Mouse (Mus musculus) heart, embryonic 11.5 days (tissue): ENCODE data around the gene Macrod2. TPM values are rescaled to one million over a fixed set of nuclear protein-coding genes. Genes with fewer than 3 reads are reported as not detected.

Experiments
- ATAC-seq: fragments of 200-750 bp; cut with Nextera tagmentation; replicated peaks from 2 replicates; pipeline ENCODE4 v1.8.0; 2017; ENCODE audit warnings: moderate library complexity; ENCODE audit not compliant: insufficient number of reproducible peaks, low FRiP score, low TSS enrichment
- H3K27ac ChIP-seq: fragments of 300-500 bp; sonication (generic); 2 replicates; pipeline ENCODE4 v1.5.1; 2014; ENCODE audit warnings: mild to moderate bottlenecking, low read depth, low read length
- H3K27me3 ChIP-seq: fragments of 300-500 bp; sonication (generic); 2 replicates; pipeline ENCODE4 v1.6.1; 2014; ENCODE audit warnings: mild to moderate bottlenecking, low read length, mixed read lengths; ENCODE audit not compliant: control insufficient read depth, insufficient read depth
- H3K36me3 ChIP-seq: fragments of 300-500 bp; sonication (generic); 2 replicates; pipeline ENCODE4 v1.6.1; 2014; ENCODE audit warnings: mild to moderate bottlenecking, low read length, moderate library complexity, mixed read lengths; ENCODE audit not compliant: control insufficient read depth, insufficient read depth
- H3K4me1 ChIP-seq: fragments of 300-500 bp; sonication (generic); 2 replicates; pipeline ENCODE4 v1.6.1; 2014; ENCODE audit warnings: low read length; ENCODE audit not compliant: control insufficient read depth, insufficient read depth
- H3K4me2 ChIP-seq: fragments of 300-500 bp; sonication (generic); 2 replicates; pipeline ENCODE4 v1.6.1; 2014; ENCODE audit warnings: mild to moderate bottlenecking, moderate library complexity
- H3K4me3 ChIP-seq: fragments of 300-500 bp; sonication (generic); 2 replicates; pipeline ENCODE4 v1.5.1; 2014; ENCODE audit warnings: low read depth, low read length
- H3K9ac ChIP-seq: fragments of 300-500 bp; sonication (generic); 2 replicates; pipeline ENCODE4 v1.6.1; 2014; ENCODE audit warnings: mild to moderate bottlenecking, low read depth, low read length, moderate library complexity
- H3K9me3 ChIP-seq: fragments of 300-500 bp; sonication (generic); replicated peaks from 2 replicates; pipeline ENCODE4 v1.6.1; 2016; ENCODE audit warnings: low read length; ENCODE audit not compliant: control insufficient read depth
- WGBS: fragments of 180-500 bp; shearing (Covaris S2); extraction: QIAGEN DNeasy Blood & Tissue Kit; methylation state at CpG from one replicate; pipeline ENCODE4 v1.1.7; 2014; ENCODE audit not compliant: insufficient replicate concordance; 5-methylcytosine and 5-hydroxymethylcytosine counted together
- polyA plus RNA-seq: library from polyadenylated mRNA; unstranded; fragments of >200 nt; fragmentation: Nextera tagmentation; extraction: Ambion mirVana; gene quantifications from 2 replicates; pipeline ENCODE4 v1.2.1, GENCODE M21; 2014

The Macrod2 gene
- polyA plus RNA-seq, 1 experiment from 2014 or later = 20.5 TPM

GRCm38 (mm10) chr2:140533621-140534020 is 138.5 kb downstream of the Macrod2 start:
- H3K27me3 ChIP-seq = no peaks in the 10 kb centered on the region
- no peak overlapping the region for H3K4me2 ChIP-seq
- no peak overlapping the region for H3K4me3 ChIP-seq
- H3K9me3 ChIP-seq = no peaks in the 10 kb centered on the region
- ATAC-seq = no peak
- H3K4me1 ChIP-seq = no peaks in the 10 kb centered on the region
- WGBS = 73% methylated on average over 8 of the region's 8 CpGs
- H3K9ac ChIP-seq = no peak overlapping the region
- no peaks in the 10 kb centered on the region for H3K36me3 ChIP-seq
- H3K27ac ChIP-seq = no peak overlapping the region

- Histone ChIP-seq H3K36me3 (no peaks in the 10 kb centered on the region), H3K9me3 (no peaks in the 10 kb centered on the region), H3K27ac (no peak overlapping the region), H3K4me2 (no peak overlapping the region), H3K9ac (no peak overlapping the region), H3K4me3 (no peak overlapping the region), H3K27me3 (no peaks in the 10 kb centered on the region), H3K4me1 (no peaks in the 10 kb centered on the region)
- ATAC-seq = no peak
- 77% methylated on average over 3 of the region's 3 CpGs for WGBS
Observed at GRCm38 (mm10) chr2:140534583-140534982, 139.5 kb downstream of the Macrod2 start.

GRCm38 (mm10) chr2:140535832-140536571 is 140.9 kb downstream of the Macrod2 start:
- Histone ChIP-seq H3K4me2 (no peak overlapping the region), H3K27ac (no peak overlapping the region), H3K9me3 (no peaks in the 10 kb centered on the region), H3K36me3 (no peaks in the 10 kb centered on the region), H3K9ac (no peak overlapping the region), H3K4me1 (no peaks in the 10 kb centered on the region), H3K4me3 (no peak overlapping the region), H3K27me3 (no peaks in the 10 kb centered on the region)
- ATAC-seq = no peak
- WGBS = 86% methylated on average over 5 of the region's 5 CpGs

- Histone ChIP-seq H3K27ac (no peak overlapping the region), H3K36me3 (no peaks in the 10 kb centered on the region), H3K4me3 (no peak overlapping the region), H3K4me1 (no peaks in the 10 kb centered on the region), H3K27me3 (no peaks in the 10 kb centered on the region), H3K4me2 (no peak overlapping the region), H3K9ac (no peak overlapping the region), H3K9me3 (no peaks in the 10 kb centered on the region)
- 72% methylated on average over 2 of the region's 2 CpGs for WGBS
- no peak for ATAC-seq
Observed at GRCm38 (mm10) chr2:140549286-140549685, 154.2 kb downstream of the Macrod2 start.

GRCm38 (mm10) chr2:140561426-140561825 is 166.3 kb downstream of the Macrod2 start:
- no peaks in the 10 kb centered on the region for H3K36me3 ChIP-seq
- no peak overlapping the region for H3K27ac ChIP-seq
- H3K9ac ChIP-seq = no peak overlapping the region
- no peaks in the 10 kb centered on the region for H3K27me3 ChIP-seq
- no peak overlapping the region for H3K4me3 ChIP-seq
- 73% methylated on average over 2 of the region's 2 CpGs for WGBS
- no peaks in the 10 kb centered on the region for H3K9me3 ChIP-seq
- ATAC-seq = no peak
- H3K4me1 ChIP-seq = no peaks in the 10 kb centered on the region; the same call in 1 of the 2 replicates
- H3K4me2 ChIP-seq = no peak overlapping the region

- no peaks in the 10 kb centered on the region for H3K36me3 ChIP-seq
- ATAC-seq = no peak
- H3K4me1 ChIP-seq = no peaks in the 10 kb centered on the region
- no peak overlapping the region for H3K4me3 ChIP-seq
- H3K27me3 ChIP-seq = no peaks in the 10 kb centered on the region
- no peaks in the 10 kb centered on the region for H3K9me3 ChIP-seq
- H3K27ac ChIP-seq = no peak overlapping the region
- H3K4me2 ChIP-seq = no peak overlapping the region
- 80% methylated on average over 6 of the region's 6 CpGs for WGBS
- no peak overlapping the region for H3K9ac ChIP-seq
Observed at GRCm38 (mm10) chr2:140570874-140571273, 175.8 kb downstream of the Macrod2 start.

GRCm38 (mm10) chr2:140592537-140593261 is 197.6 kb downstream of the Macrod2 start:
- no peak overlapping the region for H3K27ac ChIP-seq
- ATAC-seq = no peak
- H3K4me3 ChIP-seq = no peak overlapping the region
- no peaks in the 10 kb centered on the region for H3K27me3 ChIP-seq
- H3K4me2 ChIP-seq = no peak overlapping the region
- no peaks in the 10 kb centered on the region for H3K4me1 ChIP-seq
- no peak overlapping the region for H3K9ac ChIP-seq
- no peaks in the 10 kb centered on the region for H3K36me3 ChIP-seq
- no peaks in the 10 kb centered on the region for H3K9me3 ChIP-seq
- 73% methylated on average over 3 of the region's 3 CpGs for whole genome bisulfite sequencing

- Histone ChIP-seq H3K4me2 (no peak overlapping the region), H3K9me3 (no peaks in the 10 kb centered on the region), H3K27ac (no peak overlapping the region), H3K4me3 (no peak overlapping the region), H3K36me3 (no peaks in the 10 kb centered on the region), H3K27me3 (no peaks in the 10 kb centered on the region), H3K9ac (no peak overlapping the region), H3K4me1 (no peaks in the 10 kb centered on the region)
- ATAC-seq = no peak
- WGBS = 85% methylated on average over 2 of the region's 2 CpGs
Observed at GRCm38 (mm10) chr2:140596906-140597305, 201.8 kb downstream of the Macrod2 start.
